Mouse (Mus musculus): ENCODE measurements around the gene Nudt12. TPM values are rescaled to one million over a fixed set of nuclear protein-coding genes. Genes with fewer than 3 reads are reported as not detected.

The Nudt12 gene
- 1 to 10 TPM; 3.4 to 4.3 TPM for total RNA-seq (2023)

GRCm38 (mm10) chr17:59013091-59013459 is at the start of gene Nudt12:
Gene Nudt12 (minus strand): TSS chr17:59013372.

GRCm38 (mm10) chr17:58991275-58991674 is 21.9 kb downstream of the Nudt12 start, which contains the start of gene Pdzph1:
Gene Pdzph1 (minus strand): TSS chr17:58991375.

Other genes with a start within 250 kb of the Nudt12 start
- gene Pdzph1, start 22.0 kb downstream of the Nudt12 start, total RNA-seq (2023), result not detected